Mouse (Mus musculus) layer of hippocampus, adult 2 months (tissue): ENCODE measurements around the gene Olfr1357. TPM values are rescaled to one million over a fixed set of nuclear protein-coding genes. Genes with fewer than 3 reads are reported as not detected.

Experiments
- DNase-seq, 2 experiments: peaks; one replicate each; pipeline ENCODE4 v3.0.0; 2022; ENCODE audit warnings: low spot score in 2 of 2
- H3K27ac ChIP-seq: fragments of 200-600 bp; 2 replicates; pipeline ENCODE4 v1.8.1; 2022
- H3K4me3 ChIP-seq: fragments of 200-600 bp; 2 replicates; pipeline ENCODE4 v1.8.1; 2022; ENCODE audit warnings: mild to moderate bottlenecking
- CTCF ChIP-seq: fragments of 200-600 bp; conservative IDR thresholded peaks from 2 replicates; pipeline ENCODE4 v1.8.1; 2022; ENCODE audit warnings: antibody characterized with exemption, mild to moderate bottlenecking, moderate library complexity
- total RNA-seq, 2 experiments: library from RNA; stranded (reverse); gene quantifications; 2 replicates each; pipeline ENCODE4 v1.2.3; 2021

The Olfr1357 gene
- total RNA-seq, 2 experiments from 2014 or later, result not detected

DNA sequence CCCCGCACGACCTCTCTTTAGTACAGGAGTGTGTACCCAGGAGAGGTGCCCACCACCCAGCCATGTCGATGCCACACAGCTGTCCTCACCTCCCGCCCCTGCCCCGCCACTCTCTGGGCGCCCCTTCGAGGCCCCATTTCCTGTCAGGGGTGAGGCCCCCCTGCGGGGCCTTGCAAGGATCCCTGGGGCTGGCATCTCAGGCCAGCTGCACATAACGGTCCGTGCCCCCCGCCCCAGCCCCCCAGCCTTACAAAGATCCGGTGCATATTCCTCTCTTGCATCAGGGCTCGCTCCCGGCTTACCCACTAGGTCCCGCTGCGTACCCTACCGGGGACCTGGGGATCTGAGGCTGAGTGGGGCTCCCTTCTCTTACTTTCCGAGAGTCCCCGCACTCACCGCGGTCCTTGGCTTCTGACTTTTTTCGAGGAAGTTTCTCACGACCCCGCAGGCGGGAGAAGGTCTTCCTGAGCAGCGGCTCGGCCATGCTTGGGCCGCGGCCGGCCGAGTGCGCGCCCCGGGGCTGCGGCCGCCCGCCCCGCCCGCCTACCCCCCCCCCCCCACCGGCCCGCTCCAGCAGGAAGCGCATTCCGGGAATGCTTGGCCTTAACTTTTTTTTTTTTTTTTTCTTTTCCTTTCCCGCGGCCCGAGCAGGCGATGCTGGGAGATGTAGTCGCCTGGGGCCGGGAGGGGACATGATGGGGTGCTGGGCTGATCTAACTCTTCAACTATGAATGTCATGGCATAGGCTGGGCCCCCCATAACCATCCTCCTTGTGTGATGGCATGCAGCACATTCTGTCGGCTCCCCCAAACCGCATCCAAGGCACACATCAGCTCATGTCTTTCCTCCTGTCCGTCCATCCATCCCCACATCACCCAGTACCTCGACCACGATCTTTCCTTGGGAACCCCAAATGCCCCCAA lies 26.2 kb downstream of the Olfr1357 start, which contains the start of gene Syde1:
Gene Syde1 (minus strand): TSS at position 559 of the 923 bp plus-strand sequence.
- peak; percentile 24; the same call in 1 of the 2 replicates for TF ChIP-seq CTCF
- Histone ChIP-seq H3K27ac (peak within 1 kb of the TSS; percentile 73; the same call in 1 of the 2 replicates), H3K4me3 (peak within 1 kb of the TSS; percentile 52)
- DNase-seq, result no peak

DNA sequence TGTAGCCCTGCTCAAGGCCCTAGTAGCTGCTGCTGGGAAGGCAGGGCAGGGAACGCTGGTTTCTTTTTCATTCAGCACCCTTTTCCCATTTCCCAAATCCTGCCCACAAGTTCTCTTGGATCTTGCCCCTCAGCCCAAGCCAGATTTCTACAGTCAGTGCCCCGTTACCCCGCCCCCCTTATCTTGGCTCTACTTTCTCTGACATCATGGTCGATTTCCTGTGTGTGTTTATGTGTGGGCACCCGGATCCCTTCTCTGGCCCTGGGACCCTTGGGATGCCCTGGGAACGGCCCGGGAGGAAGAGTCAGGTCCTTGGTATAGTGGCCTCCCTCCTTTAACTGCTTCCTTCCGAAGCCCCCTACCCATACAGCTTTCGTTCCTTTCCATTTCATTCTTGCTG lies 27.1 kb downstream of the Olfr1357 start:
- TF ChIP-seq CTCF, result no peak
- no peak for DNase-seq
- H3K4me3 ChIP-seq, result peak overlapping the region; percentile 52
- H3K27ac ChIP-seq, result peak overlapping the region; percentile 73; the same call in 1 of the 2 replicates

DNA sequence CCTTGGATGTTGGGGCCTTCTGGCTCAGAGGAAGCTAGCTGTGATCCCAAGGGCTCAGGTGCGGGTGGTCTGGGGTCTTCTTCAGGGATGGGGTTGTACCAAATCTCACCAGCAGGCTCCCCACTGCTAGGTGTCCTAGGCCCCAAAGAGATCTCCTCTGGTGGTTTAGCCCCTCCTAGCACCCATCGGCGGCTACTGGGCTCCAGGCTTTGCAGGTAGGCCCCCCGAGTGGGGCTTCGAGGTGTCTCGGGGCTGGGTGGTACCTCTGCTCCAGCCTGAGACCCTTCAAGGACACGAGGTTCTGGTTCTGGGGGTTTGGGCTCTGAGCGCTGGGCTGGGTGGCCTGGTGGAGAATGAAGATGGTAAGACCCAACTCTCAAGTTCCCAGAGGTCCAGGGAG lies 28.0 kb downstream of the Olfr1357 start:
- H3K27ac ChIP-seq, result no peak overlapping the region
- H3K4me3 ChIP-seq, result no peak overlapping the region
- no peak for DNase-seq
- TF ChIP-seq CTCF, result no peak

DNA sequence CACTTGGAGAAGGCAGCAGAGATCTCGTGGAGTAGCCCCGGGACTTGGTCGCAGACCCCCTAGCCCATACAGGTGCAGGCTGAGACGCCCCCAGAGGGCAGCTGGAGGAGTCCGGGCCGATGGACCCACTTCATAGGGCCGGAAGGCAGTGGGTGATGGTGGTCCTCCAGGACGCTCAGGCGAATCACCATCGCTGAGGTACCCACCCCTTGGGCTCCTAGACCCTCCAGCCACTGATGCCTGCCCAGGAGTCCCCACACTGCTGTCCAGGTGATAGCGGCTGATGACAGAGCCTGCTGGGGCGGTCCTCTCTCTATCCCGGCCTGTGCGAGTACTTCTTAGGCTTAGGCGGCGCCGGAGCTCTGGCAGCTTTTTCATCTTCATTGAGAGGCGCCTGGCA lies 28.6 kb downstream of the Olfr1357 start:
- Histone ChIP-seq H3K4me3 (no peak overlapping the region), H3K27ac (no peak overlapping the region)
- TF ChIP-seq CTCF, result no peak
- no peak for DNase-seq

GRCm38 (mm10) chr10:78586026-78586425 lies 31.8 kb downstream of the Olfr1357 start:
- TF ChIP-seq CTCF, result no peak
- no peak for DNase-seq
- no peak overlapping the region for H3K27ac ChIP-seq
- no peak overlapping the region for H3K4me3 ChIP-seq

GRCm38 (mm10) chr10:78585606-78586005 lies 32.3 kb downstream of the Olfr1357 start:
- DNase-seq, result no peak
- Histone ChIP-seq H3K4me3 (no peak overlapping the region), H3K27ac (no peak overlapping the region)
- TF ChIP-seq CTCF, result no peak

- Histone ChIP-seq H3K4me3 (no peak overlapping the region), H3K27ac (no peak overlapping the region)
- DNase-seq, result no peak
- TF ChIP-seq CTCF, result no peak
Observed at GRCm38 (mm10) chr10:78584996-78585395, 32.9 kb downstream of the Olfr1357 start.

DNA sequence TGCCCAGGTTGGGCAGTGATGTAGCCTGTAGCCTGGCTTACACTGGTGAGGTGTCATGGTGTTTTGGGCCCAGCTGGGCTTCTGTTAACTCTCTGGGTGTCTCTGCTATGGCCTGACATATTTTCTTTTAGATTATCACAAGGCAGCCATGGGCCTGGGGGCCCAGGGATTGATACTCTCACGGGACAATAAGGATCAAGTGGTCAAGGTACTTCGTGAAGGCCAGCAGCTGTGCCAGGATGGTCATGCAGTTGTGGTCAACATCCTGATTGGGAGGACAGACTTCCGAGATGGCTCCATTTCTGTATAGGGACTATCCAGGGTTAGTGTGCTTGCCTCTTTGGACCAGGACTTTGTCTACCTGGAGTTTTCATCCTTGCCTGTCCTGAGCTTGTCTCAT lies 33.9 kb downstream of the Olfr1357 start:
- DNase-seq, result no peak
- no peak for TF ChIP-seq CTCF
- no peak overlapping the region for H3K4me3 ChIP-seq
- H3K27ac ChIP-seq, result no peak overlapping the region

- no peak overlapping the region for H3K27ac ChIP-seq
- no peak for TF ChIP-seq CTCF
- DNase-seq, result no peak
- H3K4me3 ChIP-seq, result no peak overlapping the region
Observed at GRCm38 (mm10) chr10:78583347-78583746, 34.5 kb downstream of the Olfr1357 start.

DNA sequence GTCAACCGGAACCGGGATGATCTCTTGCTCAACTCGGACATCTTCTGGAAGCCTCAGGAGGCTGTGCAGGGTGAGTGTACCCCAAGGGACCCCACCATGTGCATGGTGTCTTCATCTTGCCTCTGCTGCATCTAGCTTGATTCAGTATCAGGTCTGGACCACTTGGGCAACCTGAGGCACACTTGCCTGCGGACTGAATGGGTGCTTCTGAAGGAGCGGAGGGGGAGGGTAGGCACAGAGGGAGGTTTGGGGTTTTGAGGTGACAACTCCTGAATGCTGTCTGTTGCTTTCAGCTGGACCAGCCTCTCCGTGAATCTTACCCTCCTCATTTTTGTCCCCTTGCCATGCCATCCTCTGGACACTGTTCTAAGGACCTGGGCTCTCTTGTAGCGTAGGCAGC lies 36.8 kb downstream of the Olfr1357 start:
- DNase-seq, result no peak
- TF ChIP-seq CTCF, result no peak
- Histone ChIP-seq H3K4me3 (no peak overlapping the region), H3K27ac (no peak overlapping the region)

GRCm38 (mm10) chr10:78578204-78578603 lies 39.7 kb downstream of the Olfr1357 start:
- Histone ChIP-seq H3K27ac (no peak overlapping the region), H3K4me3 (no peak overlapping the region)
- DNase-seq, result no peak
- no peak for TF ChIP-seq CTCF

- Histone ChIP-seq H3K27ac (no peak overlapping the region), H3K4me3 (no peak overlapping the region)
- no peak for DNase-seq
- TF ChIP-seq CTCF, result no peak
Observed at GRCm38 (mm10) chr10:78576435-78577184, 41.3 kb downstream of the Olfr1357 start.

- Histone ChIP-seq H3K4me3 (peak overlapping the region; percentile 81; the same call in 1 of the 2 replicates), H3K27ac (peak overlapping the region; percentile 95; the same call in 1 of the 2 replicates)
- peak; percentile 37 to 49 for DNase-seq
- TF ChIP-seq CTCF, result no peak
Observed at GRCm38 (mm10) chr10:78575690-78576089, 42.2 kb downstream of the Olfr1357 start.
